Mouse (Mus musculus) frontal cortex, postnatal 25 days (tissue): ENCODE results near the gene Psmc2.
A peak's percentile ranks its signal among the peaks of the same experiment; 100 is the strongest.

Source experiments
- DNase-seq, 2 experiments: peaks; one replicate each; pipeline ENCODE4 v3.0.0; 2022; ENCODE audit warnings: low spot score in 2 of 2

Psmc2 gene

GRCm38 (mm10) chr5:21803691-21804188, 18.7 kb downstream of the Psmc2 start:
- DNase-seq = no peak

GRCm38 (mm10) chr5:21804837-21805236, 19.8 kb downstream of the Psmc2 start:
- no peak for DNase-seq

DNA sequence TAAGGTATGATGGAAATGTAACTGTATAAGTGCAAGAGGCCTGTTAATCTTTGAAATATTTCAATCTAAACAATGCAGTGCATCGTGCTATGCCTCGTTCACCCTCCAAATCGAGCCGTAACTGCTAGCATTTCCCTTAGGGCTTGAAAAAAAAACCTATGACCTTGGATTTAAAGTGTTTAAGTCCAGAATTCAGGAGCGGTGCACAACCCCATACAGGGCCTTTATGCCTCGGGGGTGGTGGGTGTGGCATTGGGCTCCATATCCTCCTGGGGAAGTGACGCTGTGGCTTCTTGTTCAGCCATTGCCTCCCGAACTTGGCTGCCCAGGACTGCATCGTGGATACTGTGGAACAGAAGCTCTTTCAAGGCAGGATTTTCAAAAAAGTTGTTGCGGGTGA, 25.8 kb downstream of the Psmc2 start:
- DNase-seq = no peak

GRCm38 (mm10) chr5:21813994-21814393, 28.9 kb downstream of the Psmc2 start:
- DNase-seq = peak; percentile 21 to 25

DNA sequence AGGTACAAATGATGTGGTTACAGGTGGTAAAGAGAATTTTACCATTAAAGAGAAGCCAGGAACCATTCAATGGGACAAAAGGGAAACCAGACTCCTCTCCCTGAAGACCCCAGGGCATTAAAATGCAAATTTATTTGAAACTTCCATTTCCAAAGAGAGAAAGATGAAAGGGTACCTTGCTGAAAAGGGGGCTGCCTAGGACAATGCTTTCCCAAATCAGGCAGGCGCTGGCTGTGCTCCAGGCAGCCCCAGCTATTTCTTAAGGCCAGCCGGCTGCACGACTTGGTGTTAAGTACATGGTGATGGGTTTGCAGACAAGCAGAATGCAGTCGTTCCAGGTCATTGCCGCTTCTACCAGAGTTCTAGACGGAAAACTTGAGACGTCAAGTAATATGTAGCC, 41.3 kb downstream of the Psmc2 start:
- DNase-seq = no peak

GRCm38 (mm10) chr5:21827643-21828042, 42.6 kb downstream of the Psmc2 start:
- DNase-seq = no peak

- no peak for DNase-seq
These were observed 43.8 kb downstream of the Psmc2 start for GRCm38 (mm10) chr5:21828855-21829254.

- DNase-seq = no peak
These were observed 46.7 kb downstream of the Psmc2 start for GRCm38 (mm10) chr5:21831761-21832160.

DNA sequence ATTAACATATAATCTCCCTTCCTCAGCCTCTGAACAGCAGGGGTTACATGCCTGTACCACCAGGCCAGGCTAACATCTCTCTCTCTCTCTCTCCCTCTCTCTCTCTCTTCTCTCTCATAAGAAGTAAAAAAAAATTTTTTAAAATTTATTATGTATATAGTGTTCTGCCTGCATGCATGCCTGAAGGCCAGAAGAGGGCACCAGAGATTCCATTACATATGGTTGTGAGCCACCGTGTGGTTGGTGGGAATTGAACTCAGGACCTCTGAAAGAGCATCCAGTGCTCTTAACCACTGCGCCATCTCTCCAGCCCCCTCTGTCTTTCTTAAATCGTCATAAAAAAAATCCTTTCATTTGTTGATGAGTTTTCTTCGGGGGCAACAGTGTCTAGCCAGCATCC, 59.6 kb downstream of the Psmc2 start:
- no peak for DNase-seq

GRCm38 (mm10) chr5:21846616-21847290, 61.7 kb downstream of the Psmc2 start:
- no peak for DNase-seq

DNA sequence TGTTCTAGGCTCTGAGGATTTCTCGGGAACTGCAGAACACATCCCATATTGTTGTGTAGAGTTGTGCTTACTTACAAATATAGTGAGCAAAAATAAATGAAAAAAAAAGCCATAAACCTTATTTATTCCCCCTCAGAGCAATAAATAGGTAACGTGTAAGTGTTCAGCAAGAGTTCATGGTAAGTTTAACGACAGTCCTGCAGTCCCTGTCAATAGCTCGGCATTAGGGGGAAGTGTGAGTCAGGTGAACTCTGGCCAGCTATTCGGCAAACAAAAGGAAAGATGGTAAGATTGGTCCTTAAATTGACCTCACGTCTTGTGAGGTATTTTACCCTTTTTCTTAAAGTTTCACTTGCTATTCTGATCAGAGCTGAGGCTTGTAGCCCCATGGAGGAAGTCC, 62.4 kb downstream of the Psmc2 start:
- DNase-seq = no peak

DNA sequence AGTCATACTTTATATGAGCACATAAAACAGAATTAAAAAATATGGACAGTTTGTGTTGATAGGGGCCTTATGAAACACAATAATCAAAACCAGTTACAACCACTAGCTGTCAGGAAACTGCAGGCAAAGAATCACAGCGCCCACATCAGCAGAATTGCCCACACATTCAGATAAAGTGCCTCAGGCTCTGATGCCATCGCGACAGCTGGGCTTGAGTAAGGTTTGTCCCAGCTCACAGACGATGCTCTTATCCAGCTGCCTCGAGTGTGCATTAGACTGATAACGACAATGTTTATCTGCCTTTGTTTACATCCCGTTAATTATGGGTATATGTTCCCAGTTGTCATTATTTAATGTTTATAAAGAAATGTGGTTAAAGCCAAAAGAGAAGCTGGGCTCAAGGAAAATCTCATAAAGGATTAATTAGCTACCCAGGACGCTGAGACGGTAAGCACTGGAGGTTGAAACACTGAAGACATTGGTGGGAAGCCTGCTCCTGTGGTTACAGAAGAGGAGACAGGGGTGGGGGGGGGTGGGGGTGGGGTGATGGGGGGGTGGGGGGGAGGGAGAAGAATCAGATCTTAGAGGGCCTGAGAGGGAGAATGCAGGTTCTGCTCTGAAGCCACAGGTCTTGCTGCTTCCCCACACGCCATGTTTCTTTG, 66.7 kb downstream of the Psmc2 start:
- no peak for DNase-seq
